Mouse (Mus musculus): Measurements from ENCODE around the gene Stoml2.
A peak's percentile ranks its signal among the peaks of the same experiment; 100 is the strongest.
"Not testable (repeated sequence)": the region's sequence is repeated elsewhere in the genome, so short reads cannot be mapped to it uniquely, and the experiment has no call there.

Stoml2 gene

DNA sequence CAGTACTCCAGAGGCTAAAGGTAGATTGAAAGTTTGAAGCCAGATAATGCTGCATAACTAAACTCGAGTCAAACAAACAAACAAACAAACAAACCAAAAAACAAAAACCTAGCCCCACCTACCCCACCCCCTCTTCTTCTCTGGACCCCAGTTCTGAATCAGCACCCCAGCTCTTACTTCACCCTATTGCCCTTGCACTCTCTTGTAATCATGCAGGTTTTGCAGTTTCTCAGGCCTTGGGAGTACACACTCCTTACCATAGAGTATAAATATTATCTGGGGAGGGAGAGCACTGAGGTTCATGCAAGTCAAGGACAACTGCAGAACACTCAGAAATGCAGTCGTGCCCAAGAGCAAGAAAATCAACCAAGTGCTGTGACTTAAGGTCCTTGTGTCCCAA lies 30.2 kb downstream of the Stoml2 start:
- no peak for DNase-seq

DNA sequence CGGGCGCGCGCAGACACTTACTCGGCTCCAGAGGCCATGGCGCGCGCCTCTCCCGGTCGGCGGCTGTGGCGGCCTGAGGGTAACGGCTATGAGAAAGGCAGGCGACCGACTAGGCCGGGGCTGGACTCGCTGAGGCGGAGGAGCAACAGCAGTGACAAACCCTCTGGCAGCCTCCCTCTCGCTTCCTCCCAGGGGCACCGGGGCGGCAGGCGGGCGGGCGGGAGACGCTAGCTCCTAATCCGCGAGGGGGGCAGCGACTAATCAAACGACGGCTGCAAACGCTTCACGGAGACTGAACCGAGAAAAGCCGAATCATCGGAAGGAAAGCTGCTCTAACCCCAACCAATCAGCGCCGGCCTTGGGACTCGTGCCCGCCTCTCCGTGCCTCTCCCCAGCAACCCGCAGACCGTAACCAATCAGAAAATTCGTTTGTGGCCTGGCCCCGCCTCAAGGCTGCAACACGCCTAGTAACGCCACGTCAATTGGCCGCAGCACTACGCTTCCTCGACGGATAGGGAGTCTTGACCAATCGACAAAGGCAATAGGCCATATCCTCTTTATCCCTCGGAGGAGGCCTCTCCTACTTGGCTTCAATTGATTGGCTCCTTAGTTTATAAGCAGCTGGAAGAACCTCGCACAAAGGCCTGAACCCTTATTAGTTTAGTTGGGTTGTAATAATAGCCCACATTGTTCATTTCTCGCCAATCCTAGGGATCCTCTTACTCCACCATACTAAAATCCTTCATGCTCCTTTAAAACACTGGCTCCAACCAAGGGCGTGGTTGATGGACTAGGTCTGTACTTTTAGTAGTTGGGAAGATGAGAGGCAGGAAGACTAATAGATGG lies 31.1 kb downstream of the Stoml2 start, which contains the start of gene Vcp:
TSS of gene Vcp (minus strand) at position 367 of the 846 bp plus-strand sequence.
- DNase-seq = peak; percentile 99

DNA sequence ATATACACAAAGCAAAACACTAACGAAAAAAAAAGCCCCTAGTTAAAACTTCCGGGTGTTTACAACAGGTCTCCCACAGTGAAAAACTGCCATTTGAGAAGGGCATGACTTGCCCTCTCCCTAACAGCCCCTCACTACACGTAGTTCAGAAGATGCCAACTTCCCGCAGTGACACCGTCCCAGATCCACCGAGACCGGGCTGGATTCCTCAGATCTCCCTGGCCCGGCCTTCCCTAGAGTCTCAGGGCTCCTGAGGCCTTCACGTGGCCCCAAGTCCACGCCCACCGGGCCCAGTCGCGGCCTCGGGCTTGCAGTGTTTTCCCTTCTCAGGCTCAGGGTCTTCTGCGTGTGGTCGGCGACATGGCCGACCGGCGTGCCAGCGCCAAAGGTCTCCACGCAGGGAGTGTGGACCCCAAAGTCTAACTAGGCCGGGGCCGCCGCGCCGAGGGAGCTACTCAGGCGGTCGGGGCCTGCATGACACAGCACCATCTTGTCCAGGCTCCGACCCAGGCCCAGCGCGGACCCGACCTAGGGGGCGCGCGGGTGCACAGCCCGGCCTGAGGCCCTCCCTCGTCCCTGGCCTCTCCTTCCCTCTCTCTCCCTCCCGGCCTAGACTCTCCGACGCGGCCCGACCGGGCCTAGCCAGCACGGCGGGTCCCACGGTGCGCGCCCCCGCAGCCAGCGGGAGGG lies 31.9 kb downstream of the Stoml2 start:
- DNase-seq = peak; percentile 73 to 78

DNA sequence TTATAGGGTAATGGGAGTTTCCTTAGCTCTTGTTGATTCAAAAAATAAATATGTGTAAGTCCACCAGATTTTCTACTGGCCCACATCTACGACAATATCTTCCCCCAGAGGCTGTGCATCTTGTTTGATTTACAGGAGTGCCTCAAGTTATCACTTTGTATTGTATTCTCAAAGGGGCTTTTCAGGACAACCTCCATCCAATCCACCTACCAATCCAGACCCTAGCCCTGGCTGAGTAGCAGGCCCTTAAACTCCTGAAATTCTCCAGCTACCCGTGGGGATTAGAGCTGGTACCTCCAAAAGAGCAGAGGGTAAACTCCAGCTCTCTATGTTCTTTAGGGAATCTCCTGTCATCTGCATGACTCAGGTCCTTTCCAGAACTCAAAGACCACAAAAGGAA lies 33.5 kb downstream of the Stoml2 start:
- no peak for DNase-seq

DNA sequence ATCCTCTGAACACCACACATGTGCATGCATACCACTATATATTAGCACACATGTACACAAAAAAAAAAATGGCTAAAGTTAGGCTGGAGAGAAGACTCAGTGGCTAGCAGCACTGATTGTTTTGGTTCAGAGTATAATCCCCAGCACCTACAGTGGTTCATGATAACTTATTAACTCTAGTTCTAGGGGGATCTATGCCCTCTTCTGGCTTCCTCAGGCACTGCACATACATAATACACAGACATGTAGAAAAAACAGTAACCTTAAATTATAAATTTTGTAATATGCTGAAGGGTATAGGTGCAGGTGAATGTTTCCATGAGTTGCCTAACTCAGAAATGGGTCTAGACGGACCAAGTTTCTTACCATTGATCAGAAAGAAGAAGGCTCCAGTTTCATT lies 43.2 kb downstream of the Stoml2 start:
- no peak for DNase-seq

DNA sequence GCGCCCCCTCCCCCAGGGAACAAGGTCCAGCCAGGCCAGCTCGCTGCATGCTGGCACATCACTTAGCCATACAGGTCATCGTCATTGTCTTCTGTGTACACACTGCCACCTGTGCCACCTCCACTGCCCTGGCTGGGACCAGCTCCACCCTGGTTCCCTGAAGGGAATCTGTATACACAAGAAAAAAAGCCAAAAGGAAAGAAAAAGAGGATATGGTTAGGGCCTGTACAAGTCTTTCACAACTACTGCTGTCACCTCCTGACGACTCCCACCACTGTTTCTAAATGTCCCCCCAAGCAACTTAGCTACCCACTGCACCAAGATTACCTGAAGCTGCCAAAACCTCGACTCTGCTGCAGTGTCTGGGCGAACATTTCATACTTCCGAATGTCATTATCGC lies 51.0 kb downstream of the Stoml2 start:
- DNase-seq = not testable (repeated sequence)

DNA sequence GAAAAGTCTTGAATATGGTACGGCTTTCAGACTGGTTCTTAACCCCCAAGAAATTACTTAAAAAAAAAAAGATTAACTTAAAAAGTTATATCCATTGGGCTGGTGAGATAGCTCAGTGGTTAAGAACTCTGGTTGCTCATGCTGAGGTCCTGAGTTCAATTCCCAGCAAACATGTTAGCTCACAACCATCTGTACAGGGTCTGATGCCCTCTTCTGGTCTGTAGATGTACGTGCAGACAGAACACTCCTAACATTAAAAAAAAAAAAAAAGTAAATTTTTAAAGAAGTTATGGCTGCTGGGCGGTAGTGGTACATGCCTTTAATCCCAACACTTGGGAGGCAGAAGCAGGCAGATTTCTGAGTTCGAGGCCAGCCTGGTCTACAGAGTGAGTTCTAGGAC lies 53.4 kb downstream of the Stoml2 start:
- DNase-seq = no peak

All from lung, adult 18-20 months (tissue).